ENCODE assay signal across 8 mouse cellular contexts in the genomic region with DNA sequence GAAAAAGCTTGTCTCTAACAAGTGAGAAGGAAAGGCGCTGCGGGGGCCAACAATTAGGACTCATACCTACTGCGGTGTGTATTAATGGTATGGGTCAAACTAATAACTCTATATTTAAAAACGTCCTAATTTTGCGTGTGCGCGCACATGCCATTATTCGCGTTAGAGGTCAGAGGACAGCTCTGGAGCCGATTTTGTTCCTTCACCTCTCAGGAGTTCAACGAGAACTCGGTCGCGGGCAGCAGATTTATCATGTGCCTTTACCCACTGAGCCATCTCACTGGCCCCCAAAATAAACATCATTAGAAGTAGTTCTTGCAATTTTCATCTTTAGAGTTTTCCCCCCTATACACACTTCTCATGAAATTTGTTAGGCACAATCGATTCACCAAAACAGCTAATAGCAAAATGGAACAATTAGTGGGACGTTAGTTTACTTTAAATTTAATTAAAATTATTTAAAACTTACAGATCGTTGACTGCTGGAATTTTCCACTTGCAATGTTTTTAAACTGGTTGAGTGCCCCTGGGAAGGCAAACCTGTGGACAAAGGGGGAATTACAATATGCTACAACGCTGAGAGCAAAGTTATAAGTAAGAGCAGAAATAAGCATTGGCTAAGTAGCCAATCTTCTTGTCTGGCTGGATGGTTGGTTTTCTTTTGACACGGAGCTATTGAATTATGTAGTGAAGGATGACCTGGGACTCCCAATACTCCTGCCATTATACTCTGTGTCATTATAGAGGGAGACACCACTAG. TPM values are rescaled to one million over a fixed set of nuclear protein-coding genes. Genes with fewer than 3 reads are reported as not detected.
DNase-seq lines count a peak whose midpoint lies in the region; ATAC-seq and TF ChIP-seq lines count a peak whose summit lies in the region.

No protein-coding gene starts in this region.

- no peak for DNase-seq in heart, postnatal 25 days (ENCODE audit: low spot score)
- DNase-seq in R1 (ENCODE audit: low read depth, low spot score): peak; percentile 50
- DNase-seq in forebrain, embryonic 14.5 days (ENCODE audit: low spot score): peak; percentile 17
- no peak for DNase-seq in limb, embryonic 10.5 days (ENCODE audit: low spot score)
- peak; percentile 18 for DNase-seq in midbrain, postnatal 0 days (ENCODE audit: low spot score)
- DNase-seq in adrenal gland, adult 18-20 months (ENCODE audit: low spot score in 2 of 2): no peak
- DNase-seq in right cerebral cortex, postnatal 4 days: no peak

- ATAC-seq in heart, embryonic 12.5 days (ENCODE audit: insufficient number of reproducible peaks, low FRiP score): no peak; the same call in 1 of the 2 replicates
- ATAC-seq in forebrain, embryonic 14.5 days: no peak; the same call in 1 of the 2 replicates
- ATAC-seq in midbrain, postnatal 0 days (ENCODE audit: low FRiP score): no peak

- no peaks in the 10 kb centered on the region for H3K27me3 ChIP-seq in heart, embryonic 12.5 days (replicated peaks)
- H3K27me3 ChIP-seq in forebrain, embryonic 14.5 days (replicated peaks; ENCODE audit: control insufficient read depth, insufficient read depth, low read length): no peaks in the 10 kb centered on the region
- H3K27me3 ChIP-seq in limb, embryonic 10.5 days (ENCODE audit: low read depth, poor library complexity, severe bottlenecking): no peaks in the 10 kb centered on the region
- H3K27me3 ChIP-seq in midbrain, postnatal 0 days (ENCODE audit: insufficient read depth, low read length): no peaks in the 10 kb centered on the region

- H3K9ac ChIP-seq in heart, embryonic 12.5 days: peak overlapping the region; percentile 82
- peak overlapping the region; percentile 74 for H3K9ac ChIP-seq in forebrain, embryonic 14.5 days (ENCODE audit: low read length)
- H3K9ac ChIP-seq in midbrain, postnatal 0 days (replicated peaks; ENCODE audit: low read length, poor library complexity, severe bottlenecking): peak overlapping the region; percentile 69

- peak overlapping the region; percentile 71 for H3K4me2 ChIP-seq in heart, embryonic 12.5 days
- H3K4me2 ChIP-seq in forebrain, embryonic 14.5 days (ENCODE audit: low read length): peak overlapping the region; percentile 60
- peak overlapping the region; percentile 56 for H3K4me2 ChIP-seq in midbrain, postnatal 0 days (ENCODE audit: low read depth, low read length, poor library complexity, severe bottlenecking)

- H3K27ac ChIP-seq in heart, embryonic 12.5 days (ENCODE audit: poor library complexity, severe bottlenecking): peak overlapping the region; percentile 90
- H3K27ac ChIP-seq in forebrain, embryonic 14.5 days (ENCODE audit: low read depth, low read length): no peak overlapping the region; the same call in 1 of the 2 replicates
- peak overlapping the region; percentile 90 for H3K27ac ChIP-seq in limb, embryonic 10.5 days
- peak overlapping the region; percentile 79 for H3K27ac ChIP-seq in midbrain, postnatal 0 days (ENCODE audit: low read depth, low read length)

- H3K4me3 ChIP-seq in heart, embryonic 12.5 days: peak overlapping the region; percentile 76
- H3K4me3 ChIP-seq in forebrain, embryonic 14.5 days (ENCODE audit: low read depth, low read length): peak overlapping the region; percentile 65
- peak overlapping the region; percentile 70 for H3K4me3 ChIP-seq in limb, embryonic 10.5 days
- peak overlapping the region; percentile 60 for H3K4me3 ChIP-seq in midbrain, postnatal 0 days (ENCODE audit: low read depth, low read length)

- no peaks in the 10 kb centered on the region for H3K9me3 ChIP-seq in heart, embryonic 12.5 days (replicated peaks)
- H3K9me3 ChIP-seq in forebrain, embryonic 14.5 days (replicated peaks; ENCODE audit: control insufficient read depth, low read length): no peaks in the 10 kb centered on the region
- H3K9me3 ChIP-seq in limb, embryonic 10.5 days (replicated peaks): no peaks in the 10 kb centered on the region
- H3K9me3 ChIP-seq in midbrain, postnatal 0 days (ENCODE audit: low read length): no peaks in the 10 kb centered on the region

- peak; percentile 31; the same call in 1 of the 2 replicates for TF ChIP-seq CTCF in midbrain, postnatal 0 days (IDR thresholded peaks at IDR 0.05)

- H3K4me1 ChIP-seq in heart, embryonic 12.5 days (replicated peaks): peaks cover 27% of the 10 kb centered on the region
- peaks cover 13% of the 10 kb centered on the region for H3K4me1 ChIP-seq in forebrain, embryonic 14.5 days (ENCODE audit: control insufficient read depth, insufficient read depth, low read length)
- H3K4me1 ChIP-seq in limb, embryonic 10.5 days: peaks cover 15% of the 10 kb centered on the region
- peaks cover 3% of the 10 kb centered on the region; the same call in 1 of the 2 replicates for H3K4me1 ChIP-seq in midbrain, postnatal 0 days (ENCODE audit: insufficient read depth, low read length)

- peaks cover 31% of the 10 kb centered on the region for H3K36me3 ChIP-seq in heart, embryonic 12.5 days
- H3K36me3 ChIP-seq in forebrain, embryonic 14.5 days (ENCODE audit: control insufficient read depth, insufficient read depth, low read length): 0 out of 2 replicates have a peak, but pooled peaks cover 5% of the 10 kb centered on the region
- H3K36me3 ChIP-seq in limb, embryonic 10.5 days: peaks cover 33% of the 10 kb centered on the region
- H3K36me3 ChIP-seq in midbrain, postnatal 0 days (ENCODE audit: insufficient read depth, low read length): no peaks in the 10 kb centered on the region

- WGBS in heart, embryonic 12.5 days: 11% methylated on average over 19 of the region's 19 CpGs
- 11% methylated on average over 19 of the region's 19 CpGs for WGBS in forebrain, embryonic 14.5 days
- whole genome bisulfite sequencing in limb, embryonic 10.5 days: 15% methylated on average over 19 of the region's 19 CpGs
- 9% methylated on average over 19 of the region's 19 CpGs for WGBS in midbrain, postnatal 0 days

- intact Hi-C loops in heart, postnatal 25 days (cut with DNase I): loop anchor here (1.0 kb wide), 1 partner anchor 46 kb away; no protein-coding TSS in a partner anchor

RNA-seq across cellular contexts. Expression of a gene that starts 0.9 kb away (rescaled TPM):
- polyA plus RNA-seq in heart, embryonic 12.5 days (2016; fragmentation: Nextera tagmentation; extraction: Ambion mirVana): 17.5 and 19.4 TPM in 2 replicates
- total RNA-seq in heart, postnatal 25 days (2021): 1 to 10 TPM; 7.1 to 8.5 TPM
- 13.9 and 14.7 TPM in 2 replicates for polyA plus RNA-seq in forebrain, embryonic 14.5 days (2014; fragmentation: Nextera tagmentation; extraction: Ambion mirVana)
- polyA plus RNA-seq in limb, embryonic 10.5 days (2016; fragmentation: Nextera tagmentation; extraction: Ambion mirVana): 30.7 and 33.6 TPM in 2 replicates
- 12.8 and 16.5 TPM in 2 replicates for total RNA-seq in midbrain, postnatal 0 days (2014; rRNA removed)
- polyA plus RNA-seq in midbrain, postnatal 0 days (2015; fragmentation: Nextera tagmentation; extraction: Ambion mirVana): 5.7 TPM in 2 replicates
- total RNA-seq in adrenal gland, adult 18-20 months (2021): 10 to 100 TPM; 11.4 to 13.3 TPM

RNA-seq across cellular contexts. Expression of a gene that starts 1.0 kb away (rescaled TPM):
- 91.8 and 92.9 TPM in 2 replicates for polyA plus RNA-seq in heart, embryonic 12.5 days (2016; fragmentation: Nextera tagmentation; extraction: Ambion mirVana)
- total RNA-seq in heart, postnatal 25 days (2021): 10 to 100 TPM; 52.3 to 58.5 TPM
- 47.0 and 55.8 TPM in 2 replicates for polyA plus RNA-seq in forebrain, embryonic 14.5 days (2014; fragmentation: Nextera tagmentation; extraction: Ambion mirVana)
- polyA plus RNA-seq in limb, embryonic 10.5 days (2016; fragmentation: Nextera tagmentation; extraction: Ambion mirVana): 49.2 and 55.1 TPM in 2 replicates
- total RNA-seq in midbrain, postnatal 0 days (2014; rRNA removed): 20.1 and 23.2 TPM in 2 replicates
- polyA plus RNA-seq in midbrain, postnatal 0 days (2015; fragmentation: Nextera tagmentation; extraction: Ambion mirVana): 24.6 and 25.5 TPM in 2 replicates
- 10 to 100 TPM; 45.9 to 50.1 TPM for total RNA-seq in adrenal gland, adult 18-20 months (2021)

RNA-seq across cellular contexts. Expression of a gene that starts 45.3 kb away (rescaled TPM):
- polyA plus RNA-seq in heart, embryonic 12.5 days (2016; fragmentation: Nextera tagmentation; extraction: Ambion mirVana): 13.4 and 14.2 TPM in 2 replicates
- 1 to 10 TPM; 6.0 to 6.3 TPM for total RNA-seq in heart, postnatal 25 days (2021)
- 16.5 and 20.3 TPM in 2 replicates for polyA plus RNA-seq in forebrain, embryonic 14.5 days (2014; fragmentation: Nextera tagmentation; extraction: Ambion mirVana)
- 21.5 and 23.1 TPM in 2 replicates for polyA plus RNA-seq in limb, embryonic 10.5 days (2016; fragmentation: Nextera tagmentation; extraction: Ambion mirVana)
- total RNA-seq in midbrain, postnatal 0 days (2014; rRNA removed): 17.7 and 18.5 TPM in 2 replicates
- 12.0 and 14.8 TPM in 2 replicates for polyA plus RNA-seq in midbrain, postnatal 0 days (2015; fragmentation: Nextera tagmentation; extraction: Ambion mirVana)
- total RNA-seq in adrenal gland, adult 18-20 months (2021): 10 to 100 TPM; 12.1 to 13.5 TPM

RNA-seq across cellular contexts. Expression of a gene that starts 49.1 kb away (rescaled TPM):
- polyA plus RNA-seq in heart, embryonic 12.5 days (2016; fragmentation: Nextera tagmentation; extraction: Ambion mirVana): not detected in 2 replicates
- under 1 TPM; 0.20 to 0.21 TPM for total RNA-seq in heart, postnatal 25 days (2021)
- polyA plus RNA-seq in forebrain, embryonic 14.5 days (2014; fragmentation: Nextera tagmentation; extraction: Ambion mirVana): 0.17 and 0.18 TPM in 2 replicates
- polyA plus RNA-seq in limb, embryonic 10.5 days (2016; fragmentation: Nextera tagmentation; extraction: Ambion mirVana): 0.09 TPM in 1 of 2 replicates, not detected in the other
- 0.52 and 1.5 TPM in 2 replicates for total RNA-seq in midbrain, postnatal 0 days (2014; rRNA removed)
- 0.47 and 0.48 TPM in 2 replicates for polyA plus RNA-seq in midbrain, postnatal 0 days (2015; fragmentation: Nextera tagmentation; extraction: Ambion mirVana)
- total RNA-seq in adrenal gland, adult 18-20 months (2021): under 1 TPM; 0.22 to 0.53 TPM

Comparison
In these comparisons a context has a peak if more than half of its experiments do, and no peak if none do; other contexts are left out.
1. DNase-seq: peak in R1 (single experiment), forebrain, embryonic 14.5 days (single experiment) and midbrain, postnatal 0 days (single experiment); none in heart, postnatal 25 days (single experiment), limb, embryonic 10.5 days (single experiment), adrenal gland, adult 18-20 months (0 of 2) and right cerebral cortex, postnatal 4 days (single experiment).
2. Peak in every context shown above with its lines, with median percentiles within 50 percentile points of each other: H3K4me2 ChIP-seq, H3K4me3 ChIP-seq and H3K9ac ChIP-seq.